Mouse (Mus musculus) liver, embryonic 14.5 days (tissue): ENCODE data around the gene Unc93b1.

Experiments used
- CTCF ChIP-seq: IDR thresholded peaks from 2 replicates; pipeline ENCODE4 v1.5.1; 2016; ENCODE audit warnings: antibody characterized with exemption, low read depth, control low read depth
- EP300 ChIP-seq: IDR thresholded peaks from 2 replicates; pipeline ENCODE4 v1.6.1; 2016; ENCODE audit warnings: antibody characterized with exemption, low read depth

DNA sequence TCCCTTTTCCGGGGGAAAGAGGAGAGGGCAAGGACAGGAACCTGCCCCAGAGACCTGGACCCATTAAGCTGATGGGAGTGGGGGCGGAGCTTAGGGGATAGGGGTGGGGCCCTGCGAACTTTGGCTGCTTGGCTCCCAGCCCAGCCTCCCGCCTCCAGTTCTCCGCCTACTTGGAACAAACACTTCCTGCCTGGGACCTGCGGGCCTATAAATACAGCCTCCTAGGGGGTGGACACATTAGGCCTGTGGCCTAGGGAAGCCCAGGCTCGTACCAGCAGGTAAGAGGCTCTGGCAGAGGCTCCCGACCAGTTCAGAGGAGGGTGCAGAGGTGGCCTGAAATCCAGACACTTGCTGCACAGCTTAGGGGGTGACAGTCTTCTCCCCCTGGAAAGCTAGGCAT lies 51.3 kb downstream of the Unc93b1 start, which contains the start of gene Acy3:
- TF ChIP-seq CTCF (no peak), EP300 (no peak)
